Mouse (Mus musculus): Measurements from ENCODE around the gene Pcolce. TPM values are rescaled to one million over a fixed set of nuclear protein-coding genes. Genes with fewer than 3 reads are reported as not detected.

Gene Pcolce
- total and polyA plus RNA-seq, 3 experiments = 0.23 to 0.77 TPM; not detected in 1

DNA sequence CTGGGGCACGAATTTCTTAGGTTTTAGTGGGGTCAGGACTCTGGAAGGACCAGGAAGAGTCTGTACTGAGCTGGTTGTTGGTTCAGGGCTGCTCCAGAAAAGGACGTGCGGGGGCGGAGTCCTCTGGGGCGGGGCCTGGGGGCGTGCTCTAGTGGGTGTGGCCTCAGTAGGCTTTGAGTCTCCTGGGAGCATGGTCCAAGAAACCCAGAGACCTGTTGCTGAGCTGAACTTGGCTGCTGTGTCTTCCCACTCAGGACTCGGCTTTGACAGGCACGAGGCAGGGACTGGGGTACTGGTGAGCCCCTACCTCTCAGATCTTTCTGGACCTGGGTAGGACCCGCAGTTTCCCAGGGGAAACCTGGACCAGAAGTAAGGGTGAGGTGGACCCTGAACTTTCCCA, 43.9 kb downstream of the Pcolce start, which contains the start of gene Tfr2:
Tfr2 (plus strand) TSS at position 176 of the 400 bp plus-strand sequence.
- Histone ChIP-seq H3K9me3 (replicated peaks; ENCODE audit: insufficient read depth, low read length) (no peaks in the 10 kb centered on the region), H3K27me3 (ENCODE audit: control insufficient read depth in 1 of 2, insufficient read depth in 2 of 2, low read length in 2 of 2) (no peaks in the 10 kb centered on the region), H3K27ac (ENCODE audit: control insufficient read depth, low read depth, low read length) (peak within 1 kb of the TSS; percentile 94), H3K4me1 (ENCODE audit: control insufficient read depth in 1 of 2, insufficient read depth in 2 of 2, low read length in 2 of 2) (peaks cover 0 to 25% of the 10 kb centered on the region in 2 experiments; a peak in 2 of 4 replicates), H3K36me3 (ENCODE audit: control insufficient read depth in 1 of 2, insufficient read depth in 2 of 2, low read length in 2 of 2) (peaks cover 3 to 13% of the 10 kb centered on the region in 2 experiments), H3K9ac (ENCODE audit: control insufficient read depth, low read depth, low read length, poor library complexity, severe bottlenecking) (peak within 1 kb of the TSS; percentile 68), H3K79me2 (ENCODE audit: control insufficient read depth, insufficient read depth, low read length, poor library complexity) (peaks cover 22% of the 10 kb centered on the region), H3K4me3 (ENCODE audit: control insufficient read depth in 1 of 2, insufficient read depth in 1 of 2, low read depth in 2 of 2, low read length in 2 of 2) (peak within 1 kb of the TSS; percentile 57 to 78)
- DNase-seq (ENCODE audit: low read depth, low spot score) = peak; percentile 93
- no peak for TF ChIP-seq EP300 (IDR thresholded peaks at IDR 0.05; ENCODE audit: low read depth in 1 of 2, low read length in 2 of 2)
- no peak for TF ChIP-seq ZKSCAN1 (IDR thresholded peaks at IDR 0.05; ENCODE audit: low read depth, low read length)
- TF ChIP-seq SIN3A (IDR thresholded peaks at IDR 0.05; ENCODE audit: low read length) = peak; percentile 50
- no peak for TF ChIP-seq POLR2AphosphoS5 (IDR thresholded peaks at IDR 0.05; ENCODE audit: borderline replicate concordance, low read depth, low read length)
- no peak for TF ChIP-seq CHD2 (IDR thresholded peaks at IDR 0.05; ENCODE audit: low read length)
- no peak for TF ChIP-seq HCFC1 (IDR thresholded peaks at IDR 0.05; ENCODE audit: low read depth, low read length)
- TF ChIP-seq KAT2A (conservative IDR thresholded peaks at IDR 0.05; ENCODE audit: low read depth, low read length) = no peak
- TF ChIP-seq ETS1 (IDR thresholded peaks at IDR 0.05; ENCODE audit: low read depth, low read length) = no peak
- no peak for TF ChIP-seq UBTF (IDR thresholded peaks at IDR 0.05; ENCODE audit: borderline replicate concordance, insufficient read depth, low read depth, low read length)
- peak; percentile 0; the same call in 1 of the 2 replicates for TF ChIP-seq TCF12 (IDR thresholded peaks at IDR 0.05; ENCODE audit: low read depth, low read length)
- TF ChIP-seq SMC3 (IDR thresholded peaks at IDR 0.05; ENCODE audit: low read depth, low read length) = no peak
- 0 out of 2 replicates have a peak, but pooled peaks have one; percentile 4 for TF ChIP-seq MAX (IDR thresholded peaks at IDR 0.05; ENCODE audit: low read length)
- TF ChIP-seq JUND (IDR thresholded peaks at IDR 0.05; ENCODE audit: low read depth, low read length) = no peak
- peak; percentile 60 for TF ChIP-seq TBP (IDR thresholded peaks at IDR 0.05; ENCODE audit: low read depth, low read length)
- peak; percentile 62 for TF ChIP-seq NELFE (IDR thresholded peaks at IDR 0.05; ENCODE audit: low read depth, low read length)
- TF ChIP-seq GABPA (IDR thresholded peaks at IDR 0.05; ENCODE audit: low read depth, low read length) = no peak
- TF ChIP-seq ELF1 (IDR thresholded peaks at IDR 0.05; ENCODE audit: low read depth, low read length) = no peak
- no peak for TF ChIP-seq RCOR1 (IDR thresholded peaks at IDR 0.05; ENCODE audit: low read depth, low read length)
- no peak for TF ChIP-seq E2F4 (IDR thresholded peaks at IDR 0.05; ENCODE audit: borderline replicate concordance, low read depth, low read length)
- no peak for TF ChIP-seq ZMIZ1 (IDR thresholded peaks at IDR 0.05; ENCODE audit: low read depth, low read length)
- TF ChIP-seq CHD1 (IDR thresholded peaks at IDR 0.05; ENCODE audit: low read depth, low read length) = no peak
- no peak for TF ChIP-seq GATA1 (IDR thresholded peaks at IDR 0.05; ENCODE audit: low read depth, low read length)
- TF ChIP-seq POLR2A (IDR thresholded peaks at IDR 0.05; ENCODE audit: control insufficient read depth in 1 of 2, insufficient read depth in 1 of 2, low read depth in 1 of 2, low read length in 2 of 2, poor library complexity in 1 of 2) = peak; percentile 39 to 78; a peak in 3 of 4 replicates
- TF ChIP-seq ZC3H11A (IDR thresholded peaks at IDR 0.05; ENCODE audit: low read depth, low read length) = no peak
- TF ChIP-seq MYB (IDR thresholded peaks at IDR 0.05; ENCODE audit: low read depth, low read length) = no peak
- no peak for TF ChIP-seq BHLHE40 (IDR thresholded peaks at IDR 0.05; ENCODE audit: borderline replicate concordance, low read depth, low read length)
- no peak for TF ChIP-seq MAFK (IDR thresholded peaks at IDR 0.05; ENCODE audit: borderline replicate concordance, low read depth, low read length)
- TF ChIP-seq MXI1 (IDR thresholded peaks at IDR 0.05; ENCODE audit: low read depth, low read length) = no peak; the same call in none of the 2 replicates
- no peak for TF ChIP-seq NRF1 (IDR thresholded peaks at IDR 0.05; ENCODE audit: insufficient read depth, low read depth, low read length, poor library complexity, severe bottlenecking)
- TF ChIP-seq MAZ (IDR thresholded peaks at IDR 0.05; ENCODE audit: low read depth, low read length) = no peak
- no peak for TF ChIP-seq USF1 (IDR thresholded peaks at IDR 0.05; ENCODE audit: low read depth, low read length)
- no peak for TF ChIP-seq ZNF384 (IDR thresholded peaks at IDR 0.05; ENCODE audit: low read depth, low read length)
- no peak for TF ChIP-seq USF2 (IDR thresholded peaks at IDR 0.05; ENCODE audit: borderline replicate concordance in 1 of 2, insufficient read depth in 1 of 2, low read depth in 1 of 2, low read length in 2 of 2)
- no peak for TF ChIP-seq RAD21 (IDR thresholded peaks at IDR 0.05; ENCODE audit: low read depth, low read length)
- TF ChIP-seq MEF2A (IDR thresholded peaks at IDR 0.05; ENCODE audit: extremely low read depth, insufficient replicate concordance, low read depth, low read length, poor library complexity, severe bottlenecking) = no peak
- TF ChIP-seq MYC (IDR thresholded peaks at IDR 0.05; ENCODE audit: low read depth, low read length) = 0 out of 2 replicates have a peak, but pooled peaks have one; percentile 24
- no peak for TF ChIP-seq TAL1 (IDR thresholded peaks at IDR 0.05; ENCODE audit: low read length)
- TF ChIP-seq CTCF (IDR thresholded peaks at IDR 0.05 in 2 of 3, conservative IDR thresholded peaks at IDR 0.05 in 1 of 3; ENCODE audit: control insufficient read depth in 1 of 3, insufficient read depth in 1 of 3, low read depth in 2 of 3, low read length in 3 of 3, poor library complexity in 1 of 3, severe bottlenecking in 1 of 3) = no peak

Measured in MEL (cell line).